Mouse (Mus musculus): ENCODE data around the gene Tubgcp3. TPM values are rescaled to one million over a fixed set of nuclear protein-coding genes. Genes with fewer than 3 reads are reported as not detected.

Tubgcp3 gene
- total RNA-seq, 1 experiment from 2014 or later: 58.1 TPM

DNA sequence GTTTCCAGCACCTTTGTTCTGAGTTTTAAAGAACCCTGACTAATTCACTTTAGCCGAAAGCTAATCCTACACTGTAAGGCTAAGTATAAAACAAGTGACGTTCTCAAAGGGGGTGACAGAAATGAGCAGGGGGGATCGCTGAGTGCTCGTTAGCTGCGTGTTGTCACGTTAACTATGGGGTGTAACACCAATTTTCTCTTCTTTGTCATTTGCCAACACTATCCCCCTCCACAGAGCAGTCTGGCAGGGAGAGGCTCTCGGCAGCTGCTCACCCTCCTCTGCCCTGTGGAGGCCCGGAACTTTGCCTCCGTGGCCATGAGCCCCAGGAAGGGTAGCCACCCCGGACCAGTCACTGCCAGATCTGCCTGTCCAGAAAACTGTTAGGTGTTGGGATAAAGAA lies 106.6 kb downstream of the Tubgcp3 start:
- no peak for ATAC-seq (ENCODE audit: extremely low read depth, insufficient number of reproducible peaks, low FRiP score, poor library complexity, severe bottlenecking)

DNA sequence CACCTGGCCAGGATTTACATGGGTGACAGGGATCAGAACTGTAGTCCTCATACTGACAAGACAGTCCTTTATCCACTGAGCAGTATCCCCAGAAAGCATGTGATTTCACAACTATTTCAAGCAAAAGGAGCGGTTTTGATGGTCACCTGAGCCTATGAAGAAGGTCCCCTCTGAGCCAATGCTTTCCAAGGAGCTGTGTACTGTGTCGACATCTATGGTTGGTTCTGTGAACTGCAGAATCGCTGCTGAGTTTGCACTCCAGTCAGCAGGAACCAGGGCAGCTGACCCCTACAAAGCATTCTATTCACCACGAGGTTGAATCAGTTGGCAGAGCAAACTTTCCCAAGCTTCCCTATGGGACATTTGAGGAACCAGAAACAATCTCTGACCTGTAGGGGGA lies 107.7 kb downstream of the Tubgcp3 start:
- no peak for ATAC-seq (ENCODE audit: extremely low read depth, insufficient number of reproducible peaks, low FRiP score, poor library complexity, severe bottlenecking)

Other genes starting within 250 kb of the Tubgcp3 start
- gene Spaca7, start 99.2 kb downstream of the Tubgcp3 start, total RNA-seq (2017): not detected in 2 replicates
- 28.2 and 32.7 TPM in 2 replicates for gene Atp11a, start 84.8 kb upstream of the Tubgcp3 start, total RNA-seq (2017)
- gene Mcf2l, start 201.6 kb upstream of the Tubgcp3 start, total RNA-seq (2017): 8.8 and 9.3 TPM in 2 replicates

Measured in neutrophil, adult 5-6 weeks (primary cell).